Mouse (Mus musculus) stomach, postnatal 0 days (tissue): ENCODE measurements around the gene Sox11. TPM values are rescaled to one million over a fixed set of nuclear protein-coding genes. Genes with fewer than 3 reads are reported as not detected.
A peak's percentile ranks its signal among the peaks of the same experiment; 100 is the strongest.

Experiments used
- ATAC-seq: fragments of 200-750 bp; cut with Nextera tagmentation; 2 replicates; pipeline ENCODE4 v1.8.0; 2017; ENCODE audit not compliant: low FRiP score, low TSS enrichment
- DNase-seq: peaks from one replicate; pipeline ENCODE4 v3.0.0-alpha.2; 2016; ENCODE audit warnings: low spot score
- H3K27ac ChIP-seq: fragments of 300-500 bp; sonication (generic); replicated peaks from 2 replicates; pipeline ENCODE4 v1.5.1; 2014; ENCODE audit warnings: mild to moderate bottlenecking, control low read depth
- H3K27me3 ChIP-seq: fragments of 300-500 bp; sonication (generic); 2 replicates; pipeline ENCODE4 v1.6.1; 2014; ENCODE audit warnings: low read length; ENCODE audit not compliant: control insufficient read depth, insufficient read depth
- H3K36me3 ChIP-seq: fragments of 300-500 bp; sonication (generic); 2 replicates; pipeline ENCODE4 v1.6.1; 2014; ENCODE audit warnings: low read length, mixed read lengths; ENCODE audit not compliant: control insufficient read depth, insufficient read depth
- H3K4me1 ChIP-seq: fragments of 300-500 bp; sonication (generic); replicated peaks from 2 replicates; pipeline ENCODE4 v1.6.1; 2014; ENCODE audit warnings: antibody characterized with exemption; ENCODE audit not compliant: control insufficient read depth, insufficient read depth
- H3K4me2 ChIP-seq: fragments of 300-500 bp; sonication (generic); replicated peaks from 2 replicates; pipeline ENCODE4 v1.6.1; 2014; ENCODE audit warnings: low read depth, mild to moderate bottlenecking, control low read depth, moderate library complexity
- H3K4me3 ChIP-seq: fragments of 300-500 bp; sonication (generic); 2 replicates; pipeline ENCODE4 v1.5.1; 2014; ENCODE audit warnings: low read depth, low read length, control low read depth
- H3K9ac ChIP-seq: fragments of 300-500 bp; sonication (generic); 2 replicates; pipeline ENCODE4 v1.6.1; 2014; ENCODE audit warnings: mild to moderate bottlenecking, low read length, control low read depth, mixed read lengths
- H3K9me3 ChIP-seq: fragments of 300-500 bp; sonication (generic); 2 replicates; pipeline ENCODE4 v1.6.1; 2016; ENCODE audit warnings: low read length; ENCODE audit not compliant: control insufficient read depth
- CTCF ChIP-seq: IDR thresholded peaks from 2 replicates; pipeline ENCODE4 v1.5.1; 2016; ENCODE audit warnings: antibody characterized with exemption, low read depth, mild to moderate bottlenecking, moderate library complexity
- EP300 ChIP-seq: optimal IDR thresholded peaks from 2 replicates; pipeline ENCODE3; 2016; ENCODE audit warnings: antibody characterized with exemption
- WGBS: fragments of 180-500 bp; shearing (Covaris S2); extraction: QIAGEN DNeasy Blood & Tissue Kit; methylation state at CpG from one replicate; pipeline ENCODE4 v1.1.7; 2014; 5-methylcytosine and 5-hydroxymethylcytosine counted together
- polyA plus RNA-seq: library from polyadenylated mRNA; unstranded; fragments of >200 nt; fragmentation: Nextera tagmentation; extraction: Ambion mirVana; gene quantifications from 2 replicates; pipeline ENCODE4 v1.2.1, GENCODE M21; 2015

Gene Sox11
- polyA plus RNA-seq, 1 experiment from 2014 or later = 3.3 TPM

DNA sequence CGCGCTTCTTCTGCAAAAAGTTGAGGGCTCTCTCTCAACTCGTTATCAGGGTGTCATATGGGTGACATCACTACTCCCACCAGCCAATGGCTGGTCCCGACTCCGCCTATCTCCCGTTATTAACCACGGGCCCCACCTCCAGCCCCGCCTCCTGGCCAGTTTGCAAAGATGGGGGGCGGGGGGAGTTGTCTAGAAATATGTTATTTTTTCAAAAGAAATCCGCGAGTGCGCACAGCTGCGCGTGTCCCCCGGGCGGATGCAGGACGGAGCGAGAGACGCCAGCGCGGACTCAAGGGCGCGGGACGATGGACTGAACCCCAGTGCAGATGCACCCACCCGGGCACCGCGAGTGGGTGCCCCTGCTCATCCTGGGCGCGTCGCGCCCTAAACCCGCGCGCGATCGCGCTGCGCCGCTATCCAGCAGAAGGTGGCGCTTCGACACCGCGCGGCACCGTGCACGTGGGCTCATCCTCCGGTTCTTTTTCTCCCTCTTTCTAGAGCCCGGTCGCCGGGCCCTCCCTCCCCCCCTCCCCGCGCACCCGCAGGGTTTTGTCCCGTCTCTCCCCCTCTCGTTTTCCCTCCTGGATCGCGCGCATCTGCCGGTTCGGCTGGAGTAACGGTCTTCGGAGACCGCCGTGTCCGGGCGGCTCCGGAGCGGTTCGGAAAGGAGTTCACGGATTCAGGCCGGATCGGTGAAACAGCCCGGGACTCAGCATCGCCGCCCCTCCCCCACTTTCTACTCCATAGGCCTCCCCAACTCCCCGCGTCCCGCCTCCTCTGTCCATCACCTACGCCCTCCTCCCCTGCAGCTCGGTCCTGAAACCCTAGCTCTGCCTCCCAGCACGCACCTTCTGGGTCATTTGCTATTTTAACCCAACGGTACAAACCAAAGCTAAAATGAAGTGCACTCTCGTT is 574 bp upstream of the Sox11 start:
- H3K4me2 ChIP-seq = peak overlapping the region; percentile 95
- no peaks in the 10 kb centered on the region for H3K36me3 ChIP-seq
- no peaks in the 10 kb centered on the region; the same call in 1 of the 2 replicates for H3K4me1 ChIP-seq
- no peaks in the 10 kb centered on the region for H3K27me3 ChIP-seq
- H3K4me3 ChIP-seq = peak overlapping the region; percentile 58
- ATAC-seq (peak; percentile 89), DNase-seq (peak; percentile 81)
- no peaks in the 10 kb centered on the region for H3K9me3 ChIP-seq
- peak overlapping the region; percentile 69 for H3K27ac ChIP-seq
- WGBS = under 1% methylated on average over 68 of the region's 83 CpGs
- TF ChIP-seq EP300 (no peak), CTCF (peak; percentile 71)
- peak overlapping the region; percentile 48 for H3K9ac ChIP-seq

DNA sequence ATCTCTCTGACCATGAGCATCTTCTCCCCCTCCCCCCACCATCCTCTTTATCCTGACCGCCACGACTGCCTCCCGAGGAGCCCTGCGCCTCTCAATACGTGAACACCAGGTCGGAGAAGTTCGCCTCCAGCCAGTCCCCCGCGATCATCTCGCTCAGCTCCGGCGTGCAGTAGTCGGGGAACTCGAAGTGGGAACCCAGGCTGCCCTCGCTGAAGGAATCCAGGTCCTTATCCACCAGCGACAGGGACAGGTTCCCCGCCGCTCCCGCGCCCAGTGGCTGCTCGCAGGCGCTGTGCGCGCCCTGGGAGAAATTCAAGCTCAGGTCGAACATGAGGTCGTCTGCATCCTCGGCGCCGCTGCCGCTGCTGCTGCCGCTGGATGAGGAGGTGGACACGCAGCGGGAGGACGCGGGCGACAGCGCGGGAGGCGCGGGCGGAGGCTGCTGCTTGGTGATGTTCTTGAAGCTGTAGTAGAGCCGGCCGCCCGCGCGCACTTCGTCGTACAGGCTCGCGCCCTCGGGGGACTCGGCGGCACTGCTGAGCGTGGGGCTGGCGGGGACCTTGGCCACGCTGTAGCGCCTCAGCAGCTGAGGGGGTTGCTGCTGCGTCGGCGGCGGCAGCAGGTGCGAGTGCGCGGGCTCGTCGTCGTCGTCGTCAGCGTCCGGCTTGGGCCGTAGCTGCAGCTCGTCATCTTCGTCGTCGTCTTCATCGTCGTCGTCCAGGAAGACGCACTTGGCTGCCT is 1.1 kb downstream of the Sox11 start:
- peak; percentile 53 for DNase-seq
- H3K9me3 ChIP-seq = no peaks in the 10 kb centered on the region
- H3K9ac ChIP-seq = peak overlapping the region; percentile 55
- no peaks in the 10 kb centered on the region; the same call in 1 of the 2 replicates for H3K4me1 ChIP-seq
- no peaks in the 10 kb centered on the region for H3K27me3 ChIP-seq
- WGBS = 1% methylated on average over 55 of the region's 80 CpGs
- H3K27ac ChIP-seq = peak overlapping the region; percentile 49; the same call in 1 of the 2 replicates
- H3K4me2 ChIP-seq = peak overlapping the region; percentile 95
- TF ChIP-seq CTCF = no peak
- no peak for TF ChIP-seq EP300
- H3K36me3 ChIP-seq = no peaks in the 10 kb centered on the region
- H3K4me3 ChIP-seq = peak overlapping the region; percentile 58
- ATAC-seq = no peak

GRCm38 (mm10) chr12:27340451-27341035 is 1.8 kb downstream of the Sox11 start:
- Histone ChIP-seq H3K9me3 (no peaks in the 10 kb centered on the region), H3K36me3 (no peaks in the 10 kb centered on the region), H3K4me1 (no peaks in the 10 kb centered on the region; the same call in 1 of the 2 replicates), H3K4me3 (peak overlapping the region; percentile 58), H3K27ac (no peak overlapping the region), H3K4me2 (peak overlapping the region; percentile 95), H3K27me3 (no peaks in the 10 kb centered on the region), H3K9ac (no peak overlapping the region)
- TF ChIP-seq CTCF (no peak), EP300 (no peak)
- DNase-seq (no peak), ATAC-seq (no peak)
- WGBS = 2% methylated on average over 14 of the region's 14 CpGs

DNA sequence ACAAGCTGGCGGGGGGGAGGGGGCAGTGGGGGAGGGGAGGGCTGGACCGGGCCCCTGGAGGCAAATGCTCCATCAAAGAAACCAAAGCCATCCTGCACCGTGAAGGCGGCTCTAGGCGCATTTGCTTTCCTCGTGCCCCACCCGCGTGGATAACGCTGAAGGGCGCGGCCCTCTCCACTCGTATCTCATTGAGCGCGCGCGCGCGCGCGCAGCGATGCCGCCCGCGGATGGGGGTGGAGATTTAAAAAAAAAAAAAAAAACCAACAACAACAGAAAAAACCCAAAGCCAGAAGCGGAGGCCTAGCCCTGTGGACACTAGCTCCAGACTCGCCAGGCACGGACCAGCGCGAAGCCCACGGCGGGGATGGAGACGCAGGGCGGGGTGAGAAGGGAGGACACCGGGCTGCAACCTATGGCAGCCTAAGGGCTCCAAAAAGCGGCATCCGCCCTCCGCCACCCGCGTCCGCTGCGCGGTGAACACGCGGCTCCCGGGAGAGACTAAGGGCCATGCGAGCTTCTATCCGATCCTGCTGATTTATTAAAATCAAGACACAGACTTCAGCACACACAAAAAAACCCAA is 3.1 kb downstream of the Sox11 start:
- WGBS = under 1% methylated on average over 47 of the region's 47 CpGs
- Histone ChIP-seq H3K4me2 (peak overlapping the region; percentile 91), H3K9ac (peak overlapping the region; percentile 59), H3K9me3 (no peaks in the 10 kb centered on the region), H3K4me3 (peak overlapping the region; percentile 58), H3K4me1 (no peaks in the 10 kb centered on the region; the same call in 1 of the 2 replicates), H3K27me3 (no peaks in the 10 kb centered on the region), H3K36me3 (no peaks in the 10 kb centered on the region), H3K27ac (no peak overlapping the region)
- TF ChIP-seq EP300 (no peak), CTCF (no peak)
- DNase-seq (peak; percentile 55), ATAC-seq (0 out of 2 replicates have a peak, but pooled peaks have one; percentile 9)

DNA sequence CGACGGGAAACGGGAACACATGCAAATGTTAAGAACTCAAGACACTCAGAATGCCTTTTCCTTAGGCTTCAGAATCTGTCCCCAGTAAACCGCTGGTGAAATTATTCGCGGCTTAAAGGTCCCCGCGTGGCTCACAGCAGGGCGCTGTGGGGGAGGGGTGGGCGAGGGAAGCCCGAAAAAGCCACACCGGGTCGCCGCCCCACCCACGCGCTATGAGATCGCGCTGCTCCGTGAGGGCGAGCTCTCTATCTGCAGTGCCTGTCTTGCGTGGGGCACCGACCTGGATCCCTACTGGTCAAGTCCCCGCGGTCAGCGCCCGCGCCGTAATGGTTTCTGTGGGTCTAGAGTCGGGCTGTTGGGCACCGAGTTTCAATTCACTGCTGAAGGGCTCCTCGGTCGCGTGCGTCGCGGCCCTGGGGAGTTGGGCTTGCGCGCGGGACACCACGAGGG is 3.6 kb downstream of the Sox11 start:
- no peaks in the 10 kb centered on the region for H3K36me3 ChIP-seq
- ATAC-seq (no peak), DNase-seq (peak; percentile 52)
- WGBS = 1% methylated on average over 40 of the region's 40 CpGs
- H3K27ac ChIP-seq = no peak overlapping the region
- H3K27me3 ChIP-seq = no peaks in the 10 kb centered on the region
- peak overlapping the region; percentile 91 for H3K4me2 ChIP-seq
- TF ChIP-seq EP300 (no peak), CTCF (no peak)
- peak overlapping the region; percentile 58 for H3K4me3 ChIP-seq
- H3K4me1 ChIP-seq = no peaks in the 10 kb centered on the region; the same call in 1 of the 2 replicates
- peak overlapping the region; percentile 59 for H3K9ac ChIP-seq
- no peaks in the 10 kb centered on the region for H3K9me3 ChIP-seq
